Mouse (Mus musculus) lung, postnatal 0 days (tissue): ENCODE measurements at regions not wholly inside any gene's neighbourhood (a gene's known extent, or its start where the extent isn't known, plus 50 kb on each side); places are given as distances from the start of the nearest gene placed in this dataset.

ENCODE experiments used
- CTCF ChIP-seq: IDR thresholded peaks from 2 replicates; pipeline ENCODE4 v1.5.1; 2016; ENCODE audit warnings: antibody characterized with exemption, mild to moderate bottlenecking
- EP300 ChIP-seq: IDR thresholded peaks from 2 replicates; pipeline ENCODE4 v1.6.1; 2016; ENCODE audit warnings: antibody characterized with exemption, mild to moderate bottlenecking, control low read depth

DNA sequence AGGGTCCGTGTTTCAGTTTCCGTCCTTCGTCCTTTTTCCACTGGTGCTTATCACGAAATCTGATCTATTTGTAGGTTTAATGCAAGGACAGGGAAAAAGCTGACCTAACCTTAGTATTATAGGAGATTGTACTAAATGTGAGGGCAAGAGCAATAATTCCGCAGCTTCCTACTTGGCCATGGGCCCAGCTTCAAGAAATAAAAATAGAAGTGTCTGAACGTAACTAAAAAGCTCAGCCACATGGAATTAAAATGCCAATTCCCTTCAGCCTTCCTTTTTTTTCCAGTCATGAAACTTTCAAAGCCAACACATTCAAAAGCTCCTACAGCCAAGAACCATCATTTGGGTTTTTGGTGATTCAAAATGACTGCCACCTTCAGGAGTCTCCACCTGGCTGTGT lies 728.5 kb upstream of the Cited2 start:
- no peak for TF ChIP-seq CTCF
- no peak for TF ChIP-seq EP300
